Mouse (Mus musculus): ENCODE measurements around the gene Mrps6. TPM values are rescaled to one million over a fixed set of nuclear protein-coding genes. Genes with fewer than 3 reads are reported as not detected.

The Mrps6 gene
- polyA plus RNA-seq, 1 experiment from 2014 or later, result 95.4 TPM

DNA sequence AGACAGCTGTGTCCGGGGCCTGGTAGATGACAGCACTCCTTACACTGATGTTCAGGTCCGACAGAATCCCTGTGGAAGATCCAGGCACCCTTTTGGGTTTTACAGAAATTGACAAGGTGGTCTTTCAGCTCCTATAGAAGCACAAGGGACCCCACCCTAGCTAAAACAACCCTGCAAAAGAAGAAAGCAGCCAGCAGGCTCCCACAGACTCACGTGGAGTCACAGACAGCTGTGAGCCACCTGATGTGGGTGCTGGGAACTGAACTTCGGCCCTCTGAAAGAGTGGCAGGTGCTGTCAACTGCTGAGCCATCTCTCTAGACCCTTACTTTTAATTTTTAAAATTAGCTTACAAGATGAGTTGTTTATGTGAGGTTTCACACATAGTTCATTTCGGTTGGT is 23.4 kb upstream of the Mrps6 start:
- no peaks in the 10 kb centered on the region for H3K4me1 ChIP-seq (ENCODE audit: control insufficient read depth, insufficient read depth, low read length)
- no peaks in the 10 kb centered on the region for H3K9me3 ChIP-seq (ENCODE audit: control insufficient read depth, low read depth, low read length)
- H3K27me3 ChIP-seq (ENCODE audit: control insufficient read depth, insufficient read depth, low read length), result no peaks in the 10 kb centered on the region
- no peak overlapping the region for H3K27ac ChIP-seq (ENCODE audit: low read length)
- no peaks in the 10 kb centered on the region for H3K36me3 ChIP-seq (ENCODE audit: control insufficient read depth, insufficient read depth, low read length)
- no peak for ATAC-seq (ENCODE audit: insufficient number of reproducible peaks, insufficient read depth, low FRiP score, low read depth)
- no peak overlapping the region for H3K4me2 ChIP-seq (replicated peaks; ENCODE audit: low read depth, low read length)
- no peak overlapping the region for H3K4me3 ChIP-seq (ENCODE audit: low read depth, low read length)
- 79% methylated on average over 5 of the region's 5 CpGs for WGBS
- H3K9ac ChIP-seq (replicated peaks; ENCODE audit: low read depth, low read length), result no peak overlapping the region

DNA sequence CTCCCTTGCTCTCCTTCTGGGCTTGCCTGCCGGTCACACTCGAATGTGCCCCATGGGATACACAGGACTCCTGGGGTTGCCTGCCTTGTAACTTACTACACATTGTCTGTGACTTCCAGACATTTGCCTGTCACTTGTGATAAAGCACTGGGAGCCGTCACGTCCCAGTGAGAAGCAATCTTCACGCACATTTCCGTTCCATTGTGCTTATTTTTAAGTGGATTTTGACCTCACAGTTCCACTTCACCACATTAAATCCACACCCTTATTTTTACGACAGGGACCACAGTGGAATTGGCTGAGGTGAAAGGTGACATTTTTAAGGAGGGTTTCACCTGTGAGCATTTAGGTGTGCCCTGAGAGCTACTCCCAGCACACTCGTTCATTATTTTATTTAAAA is 21.4 kb upstream of the Mrps6 start:
- no peak overlapping the region for H3K9ac ChIP-seq (replicated peaks; ENCODE audit: low read depth, low read length)
- no peak overlapping the region for H3K27ac ChIP-seq (ENCODE audit: low read length)
- ATAC-seq (ENCODE audit: insufficient number of reproducible peaks, insufficient read depth, low FRiP score, low read depth), result no peak
- H3K27me3 ChIP-seq (ENCODE audit: control insufficient read depth, insufficient read depth, low read length), result no peaks in the 10 kb centered on the region
- no peaks in the 10 kb centered on the region for H3K36me3 ChIP-seq (ENCODE audit: control insufficient read depth, insufficient read depth, low read length)
- no peak overlapping the region for H3K4me2 ChIP-seq (replicated peaks; ENCODE audit: low read depth, low read length)
- H3K4me3 ChIP-seq (ENCODE audit: low read depth, low read length), result no peak overlapping the region
- no peaks in the 10 kb centered on the region for H3K9me3 ChIP-seq (ENCODE audit: control insufficient read depth, low read depth, low read length)
- WGBS, result 73% methylated on average over 8 of the region's 8 CpGs
- H3K4me1 ChIP-seq (ENCODE audit: control insufficient read depth, insufficient read depth, low read length), result no peaks in the 10 kb centered on the region

DNA sequence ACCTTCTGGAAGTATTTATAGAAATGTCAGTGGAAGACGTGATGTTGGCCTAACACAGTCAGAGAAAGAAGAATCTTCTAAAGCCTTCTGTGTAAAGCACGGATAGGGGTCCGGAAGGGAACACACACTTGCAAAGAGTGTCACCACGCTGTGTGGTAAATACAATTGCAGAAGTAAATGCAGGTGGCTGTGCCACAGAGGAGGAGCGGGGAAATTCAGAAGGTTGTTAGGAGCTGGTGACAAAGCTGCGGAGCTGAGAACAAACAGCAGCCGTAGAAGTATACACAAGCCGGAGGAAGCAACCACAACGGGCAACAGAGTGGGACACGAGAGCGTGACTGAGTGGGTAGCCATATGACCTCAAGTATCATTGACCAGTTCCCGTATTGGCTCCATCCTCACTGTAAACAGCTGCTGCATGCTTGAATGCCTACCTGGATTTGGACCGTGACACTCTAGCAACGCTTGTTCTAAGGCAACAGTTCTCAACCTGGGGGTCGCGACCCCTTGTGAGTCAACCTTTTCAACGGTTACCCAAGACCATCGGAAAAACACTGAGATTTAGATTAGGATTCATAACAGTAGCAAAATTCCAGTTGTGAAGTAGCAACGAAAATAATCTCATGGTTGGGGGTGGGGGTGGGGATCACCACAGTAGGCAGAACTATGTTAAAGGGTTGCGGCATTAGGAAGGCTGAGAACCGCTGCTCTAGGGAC is 20.0 kb upstream of the Mrps6 start:
- 75% methylated on average over 21 of the region's 21 CpGs for WGBS
- no peaks in the 10 kb centered on the region for H3K9me3 ChIP-seq (ENCODE audit: control insufficient read depth, low read depth, low read length)
- no peak for ATAC-seq (ENCODE audit: insufficient number of reproducible peaks, insufficient read depth, low FRiP score, low read depth)
- H3K36me3 ChIP-seq (ENCODE audit: control insufficient read depth, insufficient read depth, low read length), result no peaks in the 10 kb centered on the region
- H3K27ac ChIP-seq (ENCODE audit: low read length), result no peak overlapping the region
- no peak overlapping the region for H3K4me3 ChIP-seq (ENCODE audit: low read depth, low read length)
- H3K9ac ChIP-seq (replicated peaks; ENCODE audit: low read depth, low read length), result no peak overlapping the region
- H3K27me3 ChIP-seq (ENCODE audit: control insufficient read depth, insufficient read depth, low read length), result no peaks in the 10 kb centered on the region
- no peak overlapping the region for H3K4me2 ChIP-seq (replicated peaks; ENCODE audit: low read depth, low read length)
- H3K4me1 ChIP-seq (ENCODE audit: control insufficient read depth, insufficient read depth, low read length), result no peaks in the 10 kb centered on the region

DNA sequence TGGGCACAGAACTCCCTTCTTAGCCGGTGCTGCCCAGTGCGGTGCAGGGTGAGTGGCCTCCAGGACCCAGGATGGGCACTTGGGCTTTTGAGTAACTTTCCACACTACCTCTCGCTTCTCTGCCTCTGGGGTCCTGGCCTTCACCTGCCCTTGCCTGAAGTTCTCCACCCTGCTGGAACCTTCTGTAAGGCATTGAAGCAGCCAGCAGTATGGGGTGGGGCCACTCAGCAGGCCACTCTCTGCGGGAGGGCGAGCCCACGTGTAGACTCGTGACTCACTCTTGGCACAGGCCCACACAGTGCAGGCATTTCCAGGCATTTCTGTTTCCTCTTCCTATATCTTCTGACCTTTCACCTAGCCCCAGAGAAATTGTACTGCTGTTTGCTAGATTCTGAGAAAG is 18.6 kb upstream of the Mrps6 start:
- H3K9me3 ChIP-seq (ENCODE audit: control insufficient read depth, low read depth, low read length), result no peaks in the 10 kb centered on the region
- no peak overlapping the region for H3K27ac ChIP-seq (ENCODE audit: low read length)
- no peaks in the 10 kb centered on the region for H3K36me3 ChIP-seq (ENCODE audit: control insufficient read depth, insufficient read depth, low read length)
- no peak for ATAC-seq (ENCODE audit: insufficient number of reproducible peaks, insufficient read depth, low FRiP score, low read depth)
- no peaks in the 10 kb centered on the region for H3K27me3 ChIP-seq (ENCODE audit: control insufficient read depth, insufficient read depth, low read length)
- 82% methylated on average over 7 of the region's 7 CpGs for WGBS
- H3K9ac ChIP-seq (replicated peaks; ENCODE audit: low read depth, low read length), result no peak overlapping the region
- H3K4me2 ChIP-seq (replicated peaks; ENCODE audit: low read depth, low read length), result no peak overlapping the region
- H3K4me1 ChIP-seq (ENCODE audit: control insufficient read depth, insufficient read depth, low read length), result no peaks in the 10 kb centered on the region
- no peak overlapping the region for H3K4me3 ChIP-seq (ENCODE audit: low read depth, low read length)

DNA sequence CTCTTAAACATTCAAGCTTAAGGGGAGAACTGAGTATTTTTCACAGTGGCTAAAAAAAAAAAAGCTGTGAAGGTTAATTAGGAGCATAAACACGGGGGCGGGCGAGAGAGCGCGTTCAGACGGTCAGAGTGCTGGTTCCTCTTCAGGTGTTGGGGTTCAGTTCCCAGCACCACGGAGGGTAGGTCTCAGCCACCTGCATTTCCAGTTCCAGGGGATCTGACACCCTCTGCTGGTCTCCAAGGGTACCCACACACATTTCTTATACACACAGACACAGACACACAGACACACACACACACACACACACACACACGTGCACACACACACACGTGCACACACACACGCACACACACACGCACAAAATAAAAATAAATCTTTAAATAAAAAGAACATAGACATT is 18.1 kb upstream of the Mrps6 start:
- WGBS, result 94% methylated on average over 11 of the region's 11 CpGs
- H3K27ac ChIP-seq (ENCODE audit: low read length), result no peak overlapping the region
- no peaks in the 10 kb centered on the region for H3K36me3 ChIP-seq (ENCODE audit: control insufficient read depth, insufficient read depth, low read length)
- no peak overlapping the region for H3K4me3 ChIP-seq (ENCODE audit: low read depth, low read length)
- H3K4me1 ChIP-seq (ENCODE audit: control insufficient read depth, insufficient read depth, low read length), result no peaks in the 10 kb centered on the region
- H3K9me3 ChIP-seq (ENCODE audit: control insufficient read depth, low read depth, low read length), result no peaks in the 10 kb centered on the region
- no peak overlapping the region for H3K9ac ChIP-seq (replicated peaks; ENCODE audit: low read depth, low read length)
- ATAC-seq (ENCODE audit: insufficient number of reproducible peaks, insufficient read depth, low FRiP score, low read depth), result no peak
- H3K27me3 ChIP-seq (ENCODE audit: control insufficient read depth, insufficient read depth, low read length), result no peaks in the 10 kb centered on the region
- H3K4me2 ChIP-seq (replicated peaks; ENCODE audit: low read depth, low read length), result no peak overlapping the region

DNA sequence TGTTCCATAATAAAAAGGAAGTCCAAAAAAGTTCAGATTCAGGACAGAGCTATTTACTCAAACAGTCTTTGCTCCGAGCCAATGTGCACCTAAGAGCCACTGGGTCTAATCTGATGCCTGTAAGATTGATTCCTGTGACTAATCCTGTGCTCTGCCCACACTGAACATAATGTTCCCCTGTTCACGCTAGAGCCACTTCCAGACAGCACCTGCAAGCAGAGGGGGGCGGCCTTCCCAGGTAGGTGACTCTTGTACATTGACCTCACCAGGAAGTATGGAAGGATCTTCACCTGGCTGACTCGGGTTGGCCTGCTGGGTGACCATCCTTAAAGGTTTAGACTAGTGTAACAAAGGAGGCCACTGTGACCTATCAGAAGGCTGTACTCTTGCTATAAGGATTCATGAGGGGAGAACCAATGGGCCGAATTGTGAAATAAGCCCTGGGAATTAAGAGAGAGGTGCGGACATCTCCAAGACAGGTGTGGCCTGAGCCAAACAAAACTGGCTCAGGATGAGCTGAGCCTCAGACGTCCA is 6.2 kb upstream of the Mrps6 start:
- H3K4me3 ChIP-seq (ENCODE audit: low read depth, low read length), result no peak overlapping the region
- whole genome bisulfite sequencing, result 72% methylated on average over 7 of the region's 7 CpGs
- H3K9me3 ChIP-seq (ENCODE audit: control insufficient read depth, low read depth, low read length), result peaks cover 7% of the 10 kb centered on the region; the same call in 1 of the 2 replicates
- no peak for ATAC-seq (ENCODE audit: insufficient number of reproducible peaks, insufficient read depth, low FRiP score, low read depth)
- no peak overlapping the region for H3K9ac ChIP-seq (replicated peaks; ENCODE audit: low read depth, low read length)
- no peak overlapping the region for H3K4me2 ChIP-seq (replicated peaks; ENCODE audit: low read depth, low read length)
- H3K36me3 ChIP-seq (ENCODE audit: control insufficient read depth, insufficient read depth, low read length), result no peaks in the 10 kb centered on the region
- no peak overlapping the region for H3K27ac ChIP-seq (ENCODE audit: low read length)
- H3K4me1 ChIP-seq (ENCODE audit: control insufficient read depth, insufficient read depth, low read length), result no peaks in the 10 kb centered on the region
- H3K27me3 ChIP-seq (ENCODE audit: control insufficient read depth, insufficient read depth, low read length), result no peaks in the 10 kb centered on the region

DNA sequence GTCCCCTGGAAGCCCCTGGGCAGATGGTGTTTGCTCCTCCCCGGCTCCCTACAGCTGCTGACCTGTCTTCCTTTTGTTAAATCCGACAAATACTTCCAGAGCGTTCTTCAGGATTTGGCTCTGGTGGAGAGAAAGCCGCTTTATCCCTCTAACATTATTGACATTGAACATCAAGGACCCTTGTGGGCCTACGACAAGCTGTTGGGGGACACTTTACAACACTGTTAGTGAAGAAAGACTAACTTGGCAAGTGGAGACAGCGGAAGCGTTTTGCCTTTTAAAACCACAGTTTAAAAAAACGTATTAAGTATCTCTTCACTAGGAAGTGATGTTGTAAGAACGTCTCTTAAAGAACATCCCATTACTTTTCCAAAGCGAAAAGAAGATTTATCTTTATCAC is 5.5 kb upstream of the Mrps6 start:
- no peak overlapping the region for H3K4me2 ChIP-seq (replicated peaks; ENCODE audit: low read depth, low read length)
- no peaks in the 10 kb centered on the region for H3K36me3 ChIP-seq (ENCODE audit: control insufficient read depth, insufficient read depth, low read length)
- no peak overlapping the region for H3K4me3 ChIP-seq (ENCODE audit: low read depth, low read length)
- ATAC-seq (ENCODE audit: insufficient number of reproducible peaks, insufficient read depth, low FRiP score, low read depth), result no peak
- no peaks in the 10 kb centered on the region for H3K27me3 ChIP-seq (ENCODE audit: control insufficient read depth, insufficient read depth, low read length)
- no peak overlapping the region for H3K9ac ChIP-seq (replicated peaks; ENCODE audit: low read depth, low read length)
- H3K4me1 ChIP-seq (ENCODE audit: control insufficient read depth, insufficient read depth, low read length), result no peaks in the 10 kb centered on the region
- no peak overlapping the region for H3K27ac ChIP-seq (ENCODE audit: low read length)
- H3K9me3 ChIP-seq (ENCODE audit: control insufficient read depth, low read depth, low read length), result peaks cover 7% of the 10 kb centered on the region; the same call in 1 of the 2 replicates
- WGBS, result 65% methylated on average over 10 of the region's 10 CpGs

DNA sequence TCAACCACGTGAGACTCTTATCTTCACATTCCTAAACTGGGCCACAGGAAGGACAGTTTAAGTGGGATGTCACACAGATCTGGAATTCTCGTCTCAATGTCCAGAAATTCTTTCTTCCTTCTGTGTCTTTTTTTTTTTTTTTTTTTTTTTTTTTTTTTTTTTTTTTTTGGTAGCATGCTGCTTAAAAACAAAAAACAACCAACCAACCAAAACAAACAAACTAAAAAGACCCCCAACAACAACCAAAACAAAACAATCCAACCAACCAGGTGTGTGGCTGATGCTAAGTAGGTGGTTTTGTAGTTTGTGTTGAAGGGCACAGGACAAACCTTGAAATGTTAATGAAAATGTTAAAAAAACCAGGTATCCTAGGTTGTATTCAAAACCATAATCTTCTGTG is 1.4 kb upstream of the Mrps6 start:
- no peak overlapping the region for H3K4me3 ChIP-seq (ENCODE audit: low read depth, low read length)
- H3K27me3 ChIP-seq (ENCODE audit: control insufficient read depth, insufficient read depth, low read length), result no peaks in the 10 kb centered on the region
- H3K27ac ChIP-seq (ENCODE audit: low read length), result no peak overlapping the region
- H3K4me2 ChIP-seq (replicated peaks; ENCODE audit: low read depth, low read length), result no peak overlapping the region
- 59% methylated on average over 2 of the region's 2 CpGs for WGBS
- H3K9me3 ChIP-seq (ENCODE audit: control insufficient read depth, low read depth, low read length), result peaks cover 7% of the 10 kb centered on the region; the same call in 1 of the 2 replicates
- H3K36me3 ChIP-seq (ENCODE audit: control insufficient read depth, insufficient read depth, low read length), result no peaks in the 10 kb centered on the region
- peaks cover 13% of the 10 kb centered on the region for H3K4me1 ChIP-seq (ENCODE audit: control insufficient read depth, insufficient read depth, low read length)
- H3K9ac ChIP-seq (replicated peaks; ENCODE audit: low read depth, low read length), result no peak overlapping the region
- ATAC-seq (ENCODE audit: insufficient number of reproducible peaks, insufficient read depth, low FRiP score, low read depth), result no peak

DNA sequence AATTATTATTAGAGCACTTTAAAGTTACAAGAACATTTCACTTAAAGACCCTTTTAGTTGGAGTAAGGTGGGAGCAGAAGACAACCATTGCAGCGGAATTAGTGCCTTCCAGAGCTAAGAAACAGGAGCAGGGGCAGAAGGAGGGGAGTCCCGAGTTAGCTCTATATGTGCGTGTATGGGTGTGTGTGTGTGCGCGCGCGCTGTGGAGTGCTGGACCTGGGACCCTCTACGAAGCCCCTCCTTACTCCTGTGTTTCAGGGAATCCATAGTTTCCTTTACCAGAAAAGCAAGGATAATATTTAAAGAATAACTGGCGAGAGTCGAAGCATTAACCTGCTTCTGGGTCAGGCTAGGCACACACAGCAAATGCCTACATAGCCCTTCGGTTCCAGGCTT is 616 bp upstream of the Mrps6 start:
- peak overlapping the region; percentile 59 for H3K9ac ChIP-seq (replicated peaks; ENCODE audit: low read depth, low read length)
- H3K4me2 ChIP-seq (replicated peaks; ENCODE audit: low read depth, low read length), result peak overlapping the region; percentile 87
- 0 out of 2 replicates have a peak, but pooled peaks have one; percentile 2 for ATAC-seq (ENCODE audit: insufficient number of reproducible peaks, insufficient read depth, low FRiP score, low read depth)
- H3K4me1 ChIP-seq (ENCODE audit: control insufficient read depth, insufficient read depth, low read length), result peaks cover 13% of the 10 kb centered on the region
- H3K36me3 ChIP-seq (ENCODE audit: control insufficient read depth, insufficient read depth, low read length), result peaks cover 2% of the 10 kb centered on the region; the same call in 1 of the 2 replicates
- WGBS, result 1% methylated on average over 11 of the region's 11 CpGs
- H3K4me3 ChIP-seq (ENCODE audit: low read depth, low read length), result peak overlapping the region; percentile 62
- peak overlapping the region; percentile 75 for H3K27ac ChIP-seq (ENCODE audit: low read length)
- H3K9me3 ChIP-seq (ENCODE audit: control insufficient read depth, low read depth, low read length), result peaks cover 7% of the 10 kb centered on the region; the same call in 1 of the 2 replicates
- H3K27me3 ChIP-seq (ENCODE audit: control insufficient read depth, insufficient read depth, low read length), result no peaks in the 10 kb centered on the region
